Mouse (Mus musculus) heart, postnatal 25 days (tissue): Measurements from ENCODE around the gene Bpifc. TPM values are rescaled to one million over a fixed set of nuclear protein-coding genes. Genes with fewer than 3 reads are reported as not detected.

Experiments
- DNase-seq: peaks from one replicate; pipeline ENCODE4 v3.0.0; 2022; ENCODE audit warnings: low spot score
- intact Hi-C: fragments of 180-260 bp; cut with DNase I; formaldehyde crosslinking; loops from one replicate; pipeline ENCODE4 v1.15.1; 2025
- total RNA-seq, 2 experiments: library from RNA; stranded (reverse); gene quantifications; 2 replicates each; pipeline ENCODE4 v1.2.3; 2021

Gene Bpifc
- total RNA-seq, 2 experiments from 2014 or later = not detected

DNA sequence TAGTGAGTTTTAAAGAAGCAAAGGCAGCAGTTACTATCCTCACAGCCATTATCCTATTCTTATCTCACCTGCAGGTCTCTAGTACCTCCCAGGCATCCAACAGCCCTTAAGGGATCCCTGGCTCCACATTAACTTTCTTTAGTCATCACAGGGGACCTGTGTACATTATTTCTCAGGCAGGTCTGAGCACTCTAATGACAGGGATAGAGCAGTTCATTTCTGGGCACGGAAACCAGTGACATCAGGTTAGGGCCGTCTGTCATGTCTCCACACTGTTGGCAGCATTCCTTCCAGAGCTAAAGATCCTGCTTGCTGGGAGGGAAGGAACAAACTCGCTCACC, 9.7 kb upstream of the Bpifc start:
- intact Hi-C loops = loop anchor here (1.0 to 5.0 kb wide), 3 partner anchors 43 to 442 kb away; no protein-coding TSS in a partner anchor
- DNase-seq = no peak

DNA sequence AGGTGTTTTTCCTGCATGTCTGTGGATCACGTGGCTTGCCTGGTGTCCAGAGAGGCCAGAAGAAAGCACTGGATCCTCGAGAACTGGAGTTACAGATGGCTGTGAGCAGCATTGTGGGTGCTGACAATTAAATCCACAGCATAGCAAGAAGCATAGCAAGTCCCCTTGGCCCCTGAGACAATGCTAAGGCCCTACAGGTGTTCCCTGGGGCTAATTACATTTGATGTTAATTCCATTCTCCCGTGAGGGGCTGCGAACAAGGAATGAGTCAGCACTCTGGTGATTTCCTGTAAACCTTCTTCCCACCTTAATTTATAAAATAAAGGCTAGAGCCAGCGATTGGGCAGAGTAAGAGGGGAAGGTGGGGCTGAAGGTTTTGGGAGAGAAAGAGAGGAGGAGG, 7.1 kb upstream of the Bpifc start:
- DNase-seq = no peak
- intact Hi-C loops = no loop called here

DNA sequence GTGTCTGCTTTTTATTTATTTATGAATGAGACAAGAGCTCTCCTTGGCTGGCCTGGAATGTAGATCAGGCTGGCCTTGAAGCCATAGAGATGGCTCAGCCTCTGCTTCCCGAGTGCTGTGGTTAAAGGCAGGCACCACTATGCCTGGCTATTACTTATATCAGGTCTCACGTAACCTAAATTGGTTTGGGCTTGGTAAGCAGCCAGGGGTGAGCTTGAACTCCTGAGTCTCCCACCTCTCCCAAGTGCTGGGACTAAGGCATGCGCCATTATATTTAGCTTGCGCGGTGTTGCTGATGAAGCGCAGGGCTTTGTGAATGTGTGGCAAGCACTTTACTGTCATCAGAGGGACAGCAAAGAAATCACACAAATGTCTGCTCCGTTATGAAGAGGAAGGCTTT, 6.1 kb upstream of the Bpifc start:
- intact Hi-C loops = no loop called here
- DNase-seq = no peak

DNA sequence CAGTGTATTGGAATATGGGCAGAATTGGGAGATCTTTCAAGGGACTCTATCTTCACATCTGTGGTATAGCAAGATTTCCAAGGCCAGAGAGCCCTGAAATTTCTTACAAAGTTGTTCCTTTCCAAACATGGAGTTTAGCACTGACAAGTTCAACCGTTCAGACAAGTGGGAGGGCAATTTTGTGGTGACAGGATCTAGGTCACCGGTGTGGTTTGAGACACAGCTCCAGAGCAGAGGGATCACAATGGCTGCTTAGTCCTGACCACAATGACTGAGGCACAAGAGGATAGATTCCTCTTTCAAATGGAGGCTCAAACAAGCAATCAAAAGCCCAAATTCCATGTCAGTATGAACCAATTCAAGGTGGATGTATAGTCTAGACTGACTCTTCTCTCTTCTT, 523 bp downstream of the Bpifc start:
- DNase-seq = no peak

DNA sequence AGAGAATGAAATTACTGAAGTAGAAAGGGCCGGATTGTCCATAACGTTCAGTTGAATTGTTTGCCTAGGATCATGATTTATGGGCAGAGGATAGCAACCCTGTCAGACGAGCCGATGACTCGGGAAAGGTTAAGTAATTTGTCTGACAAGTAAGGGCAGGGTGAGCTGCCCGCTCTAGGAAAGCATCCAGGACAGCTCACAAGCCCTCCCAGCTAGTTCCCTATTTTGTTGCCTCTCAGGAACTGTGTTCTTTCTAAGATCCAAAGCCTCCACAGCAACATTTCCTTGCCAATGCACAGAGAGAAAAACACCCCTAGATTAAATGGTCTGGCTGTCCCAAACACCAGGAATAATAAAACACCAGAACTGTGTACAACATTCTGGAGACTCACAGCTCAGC, 1.1 kb downstream of the Bpifc start:
- no peak for DNase-seq
- intact Hi-C loops = no loop called here

More for the DNA sequence above, 523 bp downstream of the Bpifc start:
- intact Hi-C loops = no loop called here

- intact Hi-C loops = no loop called here
- no peak for DNase-seq
Measured at GRCm38 (mm10) chr10:86009688-86010087, 2.0 kb downstream of the Bpifc start.

GRCm38 (mm10) chr10:86006455-86006854, 5.2 kb downstream of the Bpifc start:
- no peak for DNase-seq
- intact Hi-C loops = no loop called here

- DNase-seq = no peak
- intact Hi-C loops = no loop called here
Measured at GRCm38 (mm10) chr10:86000447-86000846, 11.2 kb downstream of the Bpifc start.

DNA sequence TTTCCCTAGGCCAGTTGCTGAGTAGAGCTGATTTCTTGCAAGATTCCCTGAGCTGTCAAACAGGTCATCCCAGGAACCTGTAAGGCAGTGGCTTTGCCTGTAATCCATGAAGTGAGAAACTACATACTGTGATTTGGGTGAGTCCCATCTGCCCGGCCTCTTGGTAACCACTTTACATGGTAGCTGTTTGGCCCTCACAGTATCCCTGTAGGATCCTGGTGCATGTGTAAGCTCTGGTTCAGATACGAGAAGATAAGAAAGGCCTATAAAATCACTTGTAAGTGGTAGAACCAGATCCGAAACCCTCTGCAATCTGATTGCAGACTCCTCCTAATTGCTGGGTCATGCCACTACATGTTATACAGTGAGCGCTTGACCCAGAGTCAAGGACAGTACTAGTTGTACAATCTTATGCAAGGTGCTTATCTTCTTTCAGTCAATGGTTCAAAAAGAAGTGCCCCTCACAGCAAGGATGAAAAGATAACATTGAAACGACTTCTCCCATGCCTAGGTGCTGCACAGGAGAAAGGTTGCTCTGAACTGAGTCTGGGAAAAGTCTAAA, 17.1 kb downstream of the Bpifc start:
- intact Hi-C loops = no loop called here
- DNase-seq = no peak

- DNase-seq = no peak
- intact Hi-C loops = no loop called here
Measured at GRCm38 (mm10) chr10:85993836-85994235, 17.9 kb downstream of the Bpifc start.

- no peak for DNase-seq
- intact Hi-C loops = no loop called here
Measured at GRCm38 (mm10) chr10:85992412-85992811, 19.3 kb downstream of the Bpifc start.

DNA sequence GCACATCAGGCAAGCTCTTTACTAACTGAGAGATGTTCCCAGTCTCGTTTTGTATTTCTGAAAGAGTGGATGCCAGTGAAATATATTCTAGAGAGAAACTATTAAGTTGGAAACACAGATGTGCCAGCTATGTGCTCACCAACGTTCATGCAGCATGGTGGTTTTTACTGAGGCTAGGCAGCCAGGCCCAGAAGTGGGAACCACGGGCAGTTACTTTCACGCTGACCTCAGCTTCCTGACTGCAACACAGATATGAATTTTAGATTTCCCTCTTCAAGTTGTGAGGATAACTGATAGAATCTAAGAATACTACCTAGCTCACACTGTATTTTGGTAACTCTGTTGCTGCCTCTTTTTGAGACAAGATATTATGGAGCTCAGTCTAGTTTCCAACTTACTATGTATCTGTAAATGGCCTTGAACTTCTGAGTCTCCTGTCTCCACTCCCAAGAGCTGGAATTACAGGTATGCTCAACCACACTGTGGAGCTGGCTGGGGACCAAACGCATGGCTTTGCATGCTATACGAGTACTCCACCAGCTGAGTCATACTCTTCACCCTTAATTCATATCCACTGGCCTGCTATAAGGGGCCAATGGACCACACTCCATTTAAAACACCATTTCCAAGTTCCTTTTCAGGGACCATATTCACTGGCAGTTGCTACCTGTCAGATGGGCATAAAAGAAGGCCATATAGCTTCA, 22.1 kb downstream of the Bpifc start:
- no peak for DNase-seq
- intact Hi-C loops = no loop called here

DNA sequence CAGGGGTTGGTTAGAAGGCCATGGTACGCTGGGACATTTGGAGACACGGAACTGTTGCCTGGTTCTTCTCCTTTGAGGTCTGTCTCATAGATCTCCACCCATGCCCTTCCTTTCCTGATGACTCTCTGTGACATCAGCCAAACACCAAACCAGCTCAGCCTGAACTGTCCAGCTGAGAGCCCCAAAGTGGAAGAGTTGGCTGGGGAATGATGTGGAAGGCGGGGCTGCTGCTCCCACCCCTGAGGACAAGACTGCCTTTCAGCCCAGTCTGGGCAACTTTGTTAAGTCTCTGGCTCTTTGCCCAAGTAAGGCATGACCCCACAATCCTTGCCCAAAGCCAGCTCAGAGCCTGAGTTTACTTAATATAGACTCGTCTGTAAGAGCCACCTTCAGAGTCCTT, 38.8 kb downstream of the Bpifc start:
- DNase-seq = no peak
- intact Hi-C loops = no loop called here

DNA sequence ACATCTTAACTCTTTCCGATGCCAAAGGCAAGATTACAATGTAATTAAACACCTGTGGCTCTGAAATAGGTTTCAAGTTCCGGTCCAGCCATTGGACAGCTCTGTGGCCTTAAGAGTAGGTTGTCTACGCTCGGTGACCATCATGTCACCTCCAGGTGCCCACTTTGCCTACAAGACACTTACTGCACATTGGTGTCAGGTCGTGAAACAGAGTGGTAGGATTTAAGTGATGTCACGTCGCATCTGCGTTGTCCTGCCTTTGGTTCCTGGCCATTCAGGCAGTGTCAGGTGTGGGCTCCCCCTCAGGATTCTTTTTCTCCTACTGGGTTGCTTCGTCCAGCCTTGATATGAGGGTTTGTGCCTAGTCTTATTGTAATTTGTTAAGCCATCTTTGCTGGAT, 39.9 kb downstream of the Bpifc start:
- DNase-seq = no peak
- intact Hi-C loops = no loop called here

DNA sequence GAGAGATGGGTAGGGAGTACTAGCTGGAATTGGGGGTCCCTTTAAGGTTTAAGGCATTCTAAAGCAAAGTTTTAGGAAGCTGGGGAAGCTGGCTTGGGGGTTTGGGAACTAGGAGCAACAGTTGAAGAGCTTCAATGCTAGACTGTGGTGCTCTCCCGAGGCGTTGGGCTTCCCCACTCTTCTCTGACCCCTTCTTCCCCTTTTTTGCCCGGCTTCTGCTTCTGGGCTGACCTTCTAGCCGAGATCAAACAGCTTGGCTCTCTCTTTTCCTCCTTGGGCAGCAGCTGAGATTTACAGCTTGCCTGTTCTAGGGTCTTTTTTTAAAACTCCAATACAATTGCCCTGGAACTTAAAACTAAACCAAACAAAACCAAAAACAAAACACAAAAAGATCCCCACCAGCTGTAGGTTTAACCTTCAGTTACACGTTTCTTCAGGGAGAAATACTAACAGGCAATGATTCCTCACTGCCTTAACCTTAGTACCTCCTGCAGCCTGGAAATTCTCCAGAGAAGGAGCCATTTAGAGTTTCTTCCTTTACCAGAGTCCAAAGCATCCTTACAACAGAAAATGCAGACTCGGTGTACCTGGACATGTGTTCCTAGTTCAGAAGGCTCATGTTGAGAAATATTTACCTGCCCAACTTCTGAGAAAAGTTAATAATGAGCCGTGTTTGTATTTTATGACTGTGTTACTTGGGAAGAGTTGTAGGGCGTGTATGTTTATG, 41.6 kb downstream of the Bpifc start:
- intact Hi-C loops = loop anchor here (5.0 kb wide), 2 partner anchors 87 to 327 kb away; no protein-coding TSS in a partner anchor
- DNase-seq = no peak

DNA sequence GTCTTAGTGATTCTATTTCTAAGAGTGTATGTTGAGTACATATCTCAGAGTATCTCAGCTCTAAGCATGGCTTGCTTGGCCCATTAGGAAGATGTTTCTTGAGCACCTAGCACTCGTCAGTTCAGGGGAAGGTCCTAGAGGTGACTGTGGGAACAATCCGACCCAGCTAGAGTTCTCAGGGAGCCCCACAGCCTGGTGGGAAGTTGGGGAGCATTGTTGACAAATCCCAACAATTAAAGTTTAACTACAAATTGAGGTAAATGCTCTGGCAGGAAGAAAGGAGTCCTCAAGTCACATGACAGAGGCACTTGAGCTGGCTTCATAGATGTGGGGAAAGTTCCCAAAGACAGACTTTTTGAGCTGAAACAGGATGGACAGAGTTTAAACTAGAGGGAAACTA, 43.0 kb downstream of the Bpifc start:
- DNase-seq = no peak
- intact Hi-C loops = loop anchor here (1.0 to 5.0 kb wide), 3 partner anchors 89 to 496 kb away; no protein-coding TSS in a partner anchor

- peak; percentile 27 for DNase-seq
- intact Hi-C loops = loop anchor here (1.0 to 5.0 kb wide), 3 partner anchors 89 to 496 kb away; no protein-coding TSS in a partner anchor
Measured at GRCm38 (mm10) chr10:85968157-85968634, 43.5 kb downstream of the Bpifc start.

GRCm38 (mm10) chr10:85967411-85968156, 44.1 kb downstream of the Bpifc start:
- intact Hi-C loops = loop anchor here (1.0 to 5.0 kb wide), 3 partner anchors 90 to 497 kb away; no protein-coding TSS in a partner anchor

GRCm38 (mm10) chr10:85966476-85966875, 45.2 kb downstream of the Bpifc start:
- intact Hi-C loops = loop anchor here (5.0 kb wide), 2 partner anchors 91 to 331 kb away; no protein-coding TSS in a partner anchor
- no peak for DNase-seq

More at GRCm38 (mm10) chr10:85967411-85968156, 44.1 kb downstream of the Bpifc start:
- no peak for DNase-seq

- DNase-seq = no peak
- intact Hi-C loops = loop anchor here (5.0 kb wide), 1 partner anchor 743 kb away; the partner anchor contains the start of genes Hsp90b1 and Ttc41
Measured at GRCm38 (mm10) chr10:85964316-85964715, 47.4 kb downstream of the Bpifc start.
